Mouse (Mus musculus) kidney, embryonic 16.5 days (tissue): Measurements from ENCODE around the gene Fgf4. TPM values are rescaled to one million over a fixed set of nuclear protein-coding genes. Genes with fewer than 3 reads are reported as not detected.

Experiments
- ATAC-seq: fragments of 200-750 bp; cut with Nextera tagmentation; 2 replicates; pipeline ENCODE4 v1.8.0; 2017; ENCODE audit warnings: moderate TSS enrichment; ENCODE audit not compliant: low FRiP score, low TSS enrichment
- H3K27ac ChIP-seq: fragments of 300-500 bp; sonication (generic); 2 replicates; pipeline ENCODE4 v1.5.1; 2014; ENCODE audit warnings: low read length
- H3K27me3 ChIP-seq: fragments of 300-500 bp; sonication (generic); 2 replicates; pipeline ENCODE4 v1.6.1; 2014; ENCODE audit warnings: low read length, control low read depth, mixed read lengths; ENCODE audit not compliant: insufficient read depth
- H3K36me3 ChIP-seq: fragments of 300-500 bp; sonication (generic); 2 replicates; pipeline ENCODE4 v1.6.1; 2014; ENCODE audit warnings: low read length, control low read depth, mixed read lengths; ENCODE audit not compliant: insufficient read depth
- H3K4me1 ChIP-seq: fragments of 300-500 bp; sonication (generic); 2 replicates; pipeline ENCODE4 v1.6.1; 2014; ENCODE audit warnings: low read length, control low read depth, mixed read lengths; ENCODE audit not compliant: insufficient read depth
- H3K4me2 ChIP-seq: fragments of 300-500 bp; sonication (generic); replicated peaks from 2 replicates; pipeline ENCODE4 v1.6.1; 2014; ENCODE audit warnings: low read depth, low read length
- H3K4me3 ChIP-seq: fragments of 300-500 bp; sonication (generic); 2 replicates; pipeline ENCODE4 v1.5.1; 2014; ENCODE audit warnings: mild to moderate bottlenecking, low read length
- H3K9ac ChIP-seq: fragments of 300-500 bp; sonication (generic); replicated peaks from 2 replicates; pipeline ENCODE4 v1.6.1; 2014; ENCODE audit warnings: low read length
- H3K9me3 ChIP-seq: fragments of 300-500 bp; sonication (generic); 2 replicates; pipeline ENCODE4 v1.6.1; 2016; ENCODE audit warnings: low read length, control low read depth
- WGBS: fragments of 180-500 bp; shearing (Covaris S2); extraction: QIAGEN DNeasy Blood & Tissue Kit; methylation state at CpG from one replicate; pipeline ENCODE4 v1.1.7; 2014; 5-methylcytosine and 5-hydroxymethylcytosine counted together
- polyA plus RNA-seq: library from polyadenylated mRNA; unstranded; fragments of >200 nt; fragmentation: Nextera tagmentation; extraction: Ambion mirVana; gene quantifications from 2 replicates; pipeline ENCODE4 v1.2.1, GENCODE M21; 2015

Gene Fgf4
- polyA plus RNA-seq, 1 experiment from 2014 or later = not detected

DNA sequence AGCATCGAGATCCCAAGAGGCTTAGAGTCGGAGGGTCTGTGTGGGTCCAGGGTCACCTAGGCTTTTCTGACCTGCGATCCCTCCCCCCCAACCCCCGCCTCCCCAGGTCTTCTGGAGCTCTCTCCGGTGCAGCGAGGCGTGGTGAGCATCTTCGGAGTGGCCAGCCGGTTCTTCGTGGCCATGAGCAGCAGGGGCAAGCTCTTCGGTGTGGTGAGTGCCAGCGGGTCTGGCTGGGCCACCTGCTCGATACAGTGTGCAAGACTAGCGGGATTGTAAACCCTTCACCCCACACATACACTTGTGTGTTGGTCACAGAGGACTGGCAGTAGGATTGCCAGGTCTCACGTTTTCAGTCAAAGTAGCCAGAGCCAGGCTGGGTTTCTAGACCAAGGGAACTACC lies 15.0 kb downstream of the Fgf4 start:
- H3K36me3 ChIP-seq = no peaks in the 10 kb centered on the region
- H3K4me2 ChIP-seq = peak overlapping the region; percentile 38
- no peak for ATAC-seq
- peak overlapping the region; percentile 30 for H3K4me3 ChIP-seq
- H3K4me1 ChIP-seq = peaks cover 16% of the 10 kb centered on the region
- no peak overlapping the region for H3K9ac ChIP-seq
- WGBS = under 1% methylated on average over 15 of the region's 15 CpGs
- H3K9me3 ChIP-seq = no peaks in the 10 kb centered on the region
- no peak overlapping the region for H3K27ac ChIP-seq
- H3K27me3 ChIP-seq = peaks cover 76% of the 10 kb centered on the region

- H3K9ac ChIP-seq = no peak overlapping the region
- WGBS = 3% methylated on average over 18 of the region's 18 CpGs
- no peak for ATAC-seq
- no peak overlapping the region for H3K27ac ChIP-seq
- no peak overlapping the region for H3K4me2 ChIP-seq
- no peak overlapping the region for H3K4me3 ChIP-seq
- no peaks in the 10 kb centered on the region for H3K36me3 ChIP-seq
- H3K4me1 ChIP-seq = peaks cover 16% of the 10 kb centered on the region
- H3K27me3 ChIP-seq = peaks cover 76% of the 10 kb centered on the region
- H3K9me3 ChIP-seq = no peaks in the 10 kb centered on the region
These were observed 15.5 kb downstream of the Fgf4 start for GRCm38 (mm10) chr7:144862712-144863111.

GRCm38 (mm10) chr7:144863196-144863595 lies 16.0 kb downstream of the Fgf4 start:
- no peak for ATAC-seq
- Histone ChIP-seq H3K9ac (no peak overlapping the region), H3K4me3 (no peak overlapping the region), H3K36me3 (no peaks in the 10 kb centered on the region), H3K9me3 (no peaks in the 10 kb centered on the region), H3K27ac (no peak overlapping the region), H3K4me1 (peaks cover 16% of the 10 kb centered on the region), H3K4me2 (no peak overlapping the region), H3K27me3 (peaks cover 76% of the 10 kb centered on the region)
- WGBS = under 1% methylated on average over 11 of the region's 11 CpGs

DNA sequence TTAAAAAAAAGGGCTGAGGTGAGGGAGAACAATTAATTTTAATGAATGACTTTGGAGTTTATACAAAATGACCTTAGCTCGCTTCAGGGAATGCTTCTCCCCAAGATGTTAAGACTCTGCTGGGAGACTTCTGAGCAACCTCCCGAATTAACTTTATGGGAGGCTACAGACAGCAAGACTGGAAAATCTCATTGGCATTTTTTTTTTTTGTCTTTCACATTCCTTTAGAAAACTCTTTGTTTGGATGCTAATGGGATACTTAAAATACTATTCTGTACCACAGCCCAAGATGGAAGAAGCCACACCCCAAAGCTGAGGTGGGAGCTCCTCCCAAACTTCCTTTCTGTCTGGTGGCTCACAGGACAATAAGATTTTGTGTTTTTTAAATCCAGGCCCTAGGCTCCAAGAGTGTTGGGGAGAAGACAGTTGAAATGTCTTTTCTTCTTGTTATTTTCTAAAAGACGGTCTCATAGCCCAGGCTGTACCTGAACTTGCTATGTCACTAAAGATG lies 17.0 kb downstream of the Fgf4 start:
- H3K9me3 ChIP-seq = no peaks in the 10 kb centered on the region
- no peak overlapping the region for H3K27ac ChIP-seq
- no peak for ATAC-seq
- no peak overlapping the region for H3K9ac ChIP-seq
- H3K27me3 ChIP-seq = peaks cover 71% of the 10 kb centered on the region
- no peaks in the 10 kb centered on the region for H3K36me3 ChIP-seq
- WGBS = 33% methylated on average over 3 of the region's 3 CpGs
- H3K4me2 ChIP-seq = no peak overlapping the region
- H3K4me1 ChIP-seq = peaks cover 16% of the 10 kb centered on the region
- H3K4me3 ChIP-seq = no peak overlapping the region

GRCm38 (mm10) chr7:144867161-144867560 lies 20.0 kb downstream of the Fgf4 start:
- no peak for ATAC-seq
- H3K36me3 ChIP-seq = no peaks in the 10 kb centered on the region
- WGBS = 62% methylated on average over 4 of the region's 4 CpGs
- peaks cover 5% of the 10 kb centered on the region; the same call in 1 of the 2 replicates for H3K4me1 ChIP-seq
- no peak overlapping the region for H3K4me3 ChIP-seq
- H3K9me3 ChIP-seq = no peaks in the 10 kb centered on the region
- H3K9ac ChIP-seq = no peak overlapping the region
- H3K27me3 ChIP-seq = peaks cover 42% of the 10 kb centered on the region
- no peak overlapping the region for H3K27ac ChIP-seq
- H3K4me2 ChIP-seq = no peak overlapping the region

DNA sequence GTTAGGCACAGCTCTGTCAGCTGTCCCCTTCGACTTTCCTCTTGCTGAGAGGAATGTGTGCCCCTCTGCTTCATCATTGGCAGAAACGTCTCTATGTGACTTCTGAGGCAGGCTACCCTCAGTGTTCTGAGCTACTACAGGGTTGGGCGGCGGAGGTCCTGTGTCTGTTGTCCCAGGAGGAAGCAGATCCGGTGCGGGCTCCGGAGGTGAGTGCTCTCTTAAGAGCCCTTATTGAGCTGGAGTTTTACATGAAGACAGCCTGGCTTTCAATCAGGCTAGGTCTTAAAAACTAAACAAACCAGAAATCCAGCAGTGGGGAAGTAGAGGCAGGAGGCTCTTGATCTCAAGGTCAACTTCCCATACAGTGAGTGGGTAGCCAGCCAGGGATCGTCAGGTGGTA lies 20.4 kb downstream of the Fgf4 start:
- Histone ChIP-seq H3K4me1 (peaks cover 2% of the 10 kb centered on the region; the same call in 1 of the 2 replicates), H3K4me2 (no peak overlapping the region), H3K27me3 (peaks cover 38% of the 10 kb centered on the region), H3K36me3 (no peaks in the 10 kb centered on the region), H3K27ac (no peak overlapping the region), H3K4me3 (no peak overlapping the region), H3K9me3 (no peaks in the 10 kb centered on the region), H3K9ac (no peak overlapping the region)
- no peak for ATAC-seq
- 78% methylated on average over 8 of the region's 8 CpGs for WGBS

DNA sequence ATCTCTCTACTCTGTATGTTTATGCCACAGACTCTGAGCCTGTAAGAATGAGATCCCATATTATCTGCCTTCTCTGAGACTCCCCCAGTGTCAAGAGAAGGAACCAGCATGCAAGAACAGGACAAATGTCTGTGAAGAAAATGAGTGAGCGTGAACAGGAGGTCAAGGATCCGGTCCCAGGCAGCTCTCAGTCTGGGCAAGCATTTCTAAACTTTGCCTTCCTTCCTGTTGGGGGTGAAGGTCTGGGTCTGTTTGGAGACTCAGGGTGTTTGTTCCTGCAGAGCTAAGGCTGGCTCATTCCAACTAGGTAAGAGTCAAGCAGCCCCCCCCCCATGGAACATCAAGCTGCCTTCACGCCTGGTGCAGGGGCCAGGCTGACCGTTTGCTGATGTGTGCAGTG lies 25.3 kb downstream of the Fgf4 start:
- no peak overlapping the region for H3K4me3 ChIP-seq
- no peaks in the 10 kb centered on the region for H3K9me3 ChIP-seq
- WGBS = 58% methylated on average over 4 of the region's 4 CpGs
- H3K36me3 ChIP-seq = no peaks in the 10 kb centered on the region
- H3K4me2 ChIP-seq = no peak overlapping the region
- no peak overlapping the region for H3K9ac ChIP-seq
- H3K27me3 ChIP-seq = 0 out of 2 replicates have a peak, but pooled peaks cover 8% of the 10 kb centered on the region
- H3K27ac ChIP-seq = no peak overlapping the region
- H3K4me1 ChIP-seq = peaks cover 3% of the 10 kb centered on the region; the same call in 1 of the 2 replicates
- no peak; the same call in 1 of the 2 replicates for ATAC-seq

DNA sequence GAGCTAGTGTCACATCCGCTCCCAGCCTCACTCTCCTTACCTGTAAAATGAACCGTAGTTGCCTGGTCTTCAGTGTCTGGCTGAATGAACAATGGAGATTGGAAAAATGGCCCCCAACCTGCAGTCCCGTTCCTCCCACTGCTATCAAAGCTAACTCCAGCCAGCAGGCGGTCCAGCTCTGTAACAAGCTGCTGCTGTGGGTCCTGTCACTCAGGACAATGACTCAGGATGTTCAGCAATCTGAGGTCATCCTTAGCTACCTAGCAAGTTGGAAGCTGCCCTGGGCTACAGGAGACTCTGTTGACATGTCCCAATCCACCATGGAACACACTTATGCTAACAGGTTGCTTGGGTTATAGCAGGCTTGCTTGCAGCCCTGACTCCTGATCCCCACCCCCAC lies 26.0 kb downstream of the Fgf4 start:
- no peaks in the 10 kb centered on the region for H3K9me3 ChIP-seq
- WGBS = 78% methylated on average over 4 of the region's 4 CpGs

GRCm38 (mm10) chr7:144874226-144874625 lies 27.1 kb downstream of the Fgf4 start:
- Histone ChIP-seq H3K27ac (no peak overlapping the region), H3K4me3 (no peak overlapping the region), H3K4me2 (no peak overlapping the region), H3K9me3 (no peaks in the 10 kb centered on the region), H3K9ac (no peak overlapping the region), H3K27me3 (0 out of 2 replicates have a peak, but pooled peaks cover 8% of the 10 kb centered on the region), H3K36me3 (no peaks in the 10 kb centered on the region), H3K4me1 (peaks cover 3% of the 10 kb centered on the region; the same call in 1 of the 2 replicates)
- ATAC-seq = no peak
- WGBS = 64% methylated on average over 4 of the region's 4 CpGs

More for the DNA sequence above, 26.0 kb downstream of the Fgf4 start:
- H3K27me3 ChIP-seq = 0 out of 2 replicates have a peak, but pooled peaks cover 8% of the 10 kb centered on the region
- H3K27ac ChIP-seq = no peak overlapping the region
- H3K4me2 ChIP-seq = no peak overlapping the region
- no peak for ATAC-seq
- peaks cover 3% of the 10 kb centered on the region; the same call in 1 of the 2 replicates for H3K4me1 ChIP-seq
- no peak overlapping the region for H3K4me3 ChIP-seq
- no peak overlapping the region for H3K9ac ChIP-seq
- no peaks in the 10 kb centered on the region for H3K36me3 ChIP-seq

DNA sequence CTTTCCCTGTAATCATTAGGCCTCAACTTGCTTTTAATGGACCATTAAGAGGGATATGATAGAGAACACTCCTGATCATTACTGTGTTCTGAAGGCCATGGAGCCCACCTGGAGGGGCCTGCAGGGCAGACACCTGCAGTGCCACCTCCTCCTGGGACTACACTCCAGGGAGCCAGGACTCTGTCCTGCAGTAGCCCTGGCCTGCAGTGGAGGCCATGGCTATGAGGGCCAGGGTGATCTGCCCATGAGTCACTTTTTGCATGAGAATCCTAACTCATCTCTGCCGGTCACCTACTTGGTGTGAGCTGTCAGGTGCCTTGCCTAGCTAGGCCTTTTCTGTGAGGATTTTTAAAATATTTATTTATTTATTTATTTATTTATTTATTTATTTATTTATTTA lies 31.2 kb downstream of the Fgf4 start:
- H3K9ac ChIP-seq = no peak overlapping the region
- H3K36me3 ChIP-seq = no peaks in the 10 kb centered on the region
- no peak overlapping the region for H3K27ac ChIP-seq
- no peak overlapping the region for H3K4me2 ChIP-seq
- 0 out of 2 replicates have a peak, but pooled peaks cover 8% of the 10 kb centered on the region for H3K27me3 ChIP-seq
- 96% methylated on average over 1 of the region's 1 CpGs for WGBS
- peaks cover 2% of the 10 kb centered on the region; the same call in 1 of the 2 replicates for H3K4me1 ChIP-seq
- ATAC-seq = no peak
- H3K9me3 ChIP-seq = no peaks in the 10 kb centered on the region
- no peak overlapping the region for H3K4me3 ChIP-seq
